Comparison of ENCODE assay signal across 8 mouse cellular contexts in the genomic region with DNA sequence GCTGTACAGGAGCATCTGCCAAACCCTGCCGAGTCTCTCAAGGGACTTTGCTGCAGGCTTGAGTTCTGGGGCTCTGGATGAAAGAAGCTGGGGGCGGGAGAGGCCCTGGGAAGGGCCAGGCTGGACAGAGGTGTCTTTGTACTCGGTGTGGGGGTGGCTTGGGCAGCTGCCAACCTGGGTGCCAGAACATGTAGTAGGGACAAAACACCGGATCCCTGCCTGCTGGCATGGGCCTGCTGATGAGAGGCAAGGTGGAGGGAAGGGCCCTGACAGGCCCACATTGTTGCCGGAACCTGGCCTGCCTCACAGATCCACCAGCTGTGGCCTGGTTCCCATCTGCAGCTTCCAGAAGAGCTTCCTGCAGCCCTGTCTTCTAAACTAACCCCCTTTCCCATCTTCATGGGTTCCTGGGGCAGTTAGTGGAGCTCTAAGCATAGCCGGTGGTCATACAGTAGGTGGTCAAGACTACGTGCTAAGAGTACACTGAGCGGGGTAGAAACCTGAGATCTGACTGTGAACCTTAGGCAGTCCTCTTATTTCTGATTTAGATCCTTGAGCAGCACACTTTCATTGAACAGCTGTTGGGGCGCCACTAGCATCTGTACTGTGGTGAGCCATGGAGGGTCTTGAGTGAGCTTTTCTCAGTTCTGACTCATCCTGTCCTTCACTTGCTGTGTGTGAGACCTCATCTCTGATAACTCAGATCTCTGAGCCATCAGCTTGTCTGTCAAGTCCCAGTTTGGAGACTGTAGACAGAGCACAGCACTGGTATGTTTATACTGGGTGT. TPM values are rescaled to one million over a fixed set of nuclear protein-coding genes. Genes with fewer than 3 reads are reported as not detected.
A peak's percentile ranks its signal among the peaks of the same experiment; 100 is the strongest.
DNase-seq lines count a peak whose midpoint lies in the region; TF ChIP-seq lines count a peak whose summit lies in the region.

No protein-coding gene starts in this region.

- no peaks in the 10 kb centered on the region for H3K36me3 ChIP-seq in C2C12 (ENCODE audit: control insufficient read depth, insufficient read depth)

- H3K79me2 ChIP-seq in C2C12 (ENCODE audit: control insufficient read depth, insufficient read depth), result no peaks in the 10 kb centered on the region

- DNase-seq in adrenal gland, adult 2 months, result peak; percentile 73
- DNase-seq in adrenal gland, adult 8-10 months, result no peak
- peak; percentile 70 for DNase-seq in fibroblast of lung, adult 2 months (ENCODE audit: low read depth)
- peak; percentile 69 to 73 for DNase-seq in heart, postnatal 36 days
- DNase-seq in layer of hippocampus, postnatal 36 days, result peak; percentile 80 to 89
- DNase-seq in right cerebral cortex, adult 2 months (ENCODE audit: low spot score in 2 of 2), result peak; percentile 79 to 85
- DNase-seq in embryo, embryonic 10.5 days (ENCODE audit: low spot score), result no peak

- no peaks in the 10 kb centered on the region for H3K79me3 ChIP-seq in C2C12 (ENCODE audit: low read depth)

- no peak overlapping the region for H3K4me3 ChIP-seq in C2C12 (ENCODE audit: insufficient read depth, poor library complexity, severe bottlenecking)

- H3ac ChIP-seq in C2C12 (ENCODE audit: control insufficient read depth, insufficient read length, low read depth), result no peak overlapping the region

- intact Hi-C loops in heart, postnatal 36 days (cut with DNase I), result no loop called here

- no peaks in the 10 kb centered on the region for H3K27me3 ChIP-seq in C2C12 (ENCODE audit: control insufficient read depth, insufficient read depth, insufficient read length)

- TF ChIP-seq CTCF in C2C12 (IDR thresholded peaks at IDR 0.05; ENCODE audit: control insufficient read depth, insufficient read depth, insufficient read length), result no peak

TF ChIP-seq in C2C12, 6 proteins besides CTCF, POLR2A, EP300 and RAD21:
- no peak for TF ChIP-seq MAX (IDR thresholded peaks at IDR 0.05)
- TF ChIP-seq MYOD1 (IDR thresholded peaks at IDR 0.05; ENCODE audit: control insufficient read depth, insufficient read length, low read depth), result peak; percentile 68

RNA-seq across cellular contexts. Expression of gene Slc27a1, which starts 4.4 kb away (rescaled TPM):
- 100 to 1,000 TPM; 195 to 212 TPM for total RNA-seq in adrenal gland, adult 2 months (2021)
- polyA plus RNA-seq in adrenal gland, adult 2 months (2012; rRNA removed), result 479 and 725 TPM in 2 replicates
- total RNA-seq in adrenal gland, adult 8-10 months (2022), result 100 to 1,000 TPM; 141 to 186 (median 160) TPM
- polyA plus RNA-seq in C2C12 (2012; fragmentation: generic; extraction: Trizol), result 57.5 TPM
- 100 to 1,000 TPM; 171 to 223 TPM for total RNA-seq in heart, postnatal 36 days (2021)
- 100 to 1,000 TPM; 109 to 123 TPM for total RNA-seq in layer of hippocampus, postnatal 36 days (2021)

RNA-seq across cellular contexts. Expression of gene Nxnl1, which starts 6.6 kb away (rescaled TPM):
- 1 to 10 TPM; 1.2 to 1.6 TPM for total RNA-seq in adrenal gland, adult 2 months (2021)
- polyA plus RNA-seq in adrenal gland, adult 2 months (2012; rRNA removed), result 0.26 and 0.54 TPM in 2 replicates
- 1 to 10 TPM in 1 of 4 experiments, under 1 TPM in 3; 0.40 to 1.3 (median 0.49) TPM for total RNA-seq in adrenal gland, adult 8-10 months (2022)
- polyA plus RNA-seq in C2C12 (2012; fragmentation: generic; extraction: Trizol), result 0.02 TPM
- total RNA-seq in heart, postnatal 36 days (2021), result under 1 TPM in 1 of 2 experiments, not detected in 1; 0.19 TPM
- not detected for total RNA-seq in layer of hippocampus, postnatal 36 days (2021)

RNA-seq across cellular contexts. Expression of gene Tmem221, which starts 14.4 kb away (rescaled TPM):
- total RNA-seq in adrenal gland, adult 2 months (2021), result 1 to 10 TPM; 4.1 to 6.8 TPM
- 31.6 and 35.2 TPM in 2 replicates for polyA plus RNA-seq in adrenal gland, adult 2 months (2012; rRNA removed)
- 1 to 10 TPM; 5.1 to 7.0 (median 5.8) TPM for total RNA-seq in adrenal gland, adult 8-10 months (2022)
- 0.18 TPM for polyA plus RNA-seq in C2C12 (2012; fragmentation: generic; extraction: Trizol)
- total RNA-seq in heart, postnatal 36 days (2021), result under 1 TPM in 1 of 2 experiments, not detected in 1; 0.22 TPM
- total RNA-seq in layer of hippocampus, postnatal 36 days (2021), result not detected

RNA-seq across cellular contexts. Expression of gene Pgls, which starts 18.9 kb away (rescaled TPM):
- 100 to 1,000 TPM; 125 to 142 TPM for total RNA-seq in adrenal gland, adult 2 months (2021)
- 675 and 694 TPM in 2 replicates for polyA plus RNA-seq in adrenal gland, adult 2 months (2012; rRNA removed)
- 100 to 1,000 TPM; 116 to 141 (median 124) TPM for total RNA-seq in adrenal gland, adult 8-10 months (2022)
- polyA plus RNA-seq in C2C12 (2012; fragmentation: generic; extraction: Trizol), result 231 TPM
- 10 to 100 TPM; 64.7 to 69.7 TPM for total RNA-seq in heart, postnatal 36 days (2021)
- total RNA-seq in layer of hippocampus, postnatal 36 days (2021), result 10 to 100 TPM; 31.0 to 35.8 TPM

RNA-seq across cellular contexts. Expression of gene Fam129c, which starts 24.4 kb away (rescaled TPM):
- 1 to 10 TPM; 2.1 to 2.5 TPM for total RNA-seq in adrenal gland, adult 2 months (2021)
- polyA plus RNA-seq in adrenal gland, adult 2 months (2012; rRNA removed), result 2.0 and 2.5 TPM in 2 replicates
- total RNA-seq in adrenal gland, adult 8-10 months (2022), result 1 to 10 TPM; 1.5 to 3.0 (median 2.3) TPM
- 2.4 TPM for polyA plus RNA-seq in C2C12 (2012; fragmentation: generic; extraction: Trizol)
- 1 to 10 TPM in 1 of 2 experiments, under 1 TPM in 1; 0.58 to 1.2 TPM for total RNA-seq in heart, postnatal 36 days (2021)
- total RNA-seq in layer of hippocampus, postnatal 36 days (2021), result 1 to 10 TPM; 3.7 to 4.5 TPM

Comparison
In these comparisons a context has a peak if more than half of its experiments do, and no peak if none do; other contexts are left out.
1. DNase-seq: peak in adrenal gland, adult 2 months (single experiment), fibroblast of lung, adult 2 months (single experiment), heart, postnatal 36 days (2 of 2), layer of hippocampus, postnatal 36 days (2 of 2) and right cerebral cortex, adult 2 months (2 of 2); none in adrenal gland, adult 8-10 months (single experiment) and embryo, embryonic 10.5 days (single experiment).
2. RNA of gene Tmem221, which starts 14.4 kb away (total RNA-seq): 4.1 to 6.8 TPM in adrenal gland, adult 2 months and 5.1 to 7.0 TPM in adrenal gland, adult 8-10 months; 0.22 TPM in heart, postnatal 36 days and not detected in layer of hippocampus, postnatal 36 days; every median in the first group is over 4 times any median in the second.